Mouse (Mus musculus): Measurements from ENCODE around the gene St7. TPM values are rescaled to one million over a fixed set of nuclear protein-coding genes. Genes with fewer than 3 reads are reported as not detected.

Gene St7
- total RNA-seq, 2 experiments from 2014 or later, result 48.6 to 75.0 TPM

DNA sequence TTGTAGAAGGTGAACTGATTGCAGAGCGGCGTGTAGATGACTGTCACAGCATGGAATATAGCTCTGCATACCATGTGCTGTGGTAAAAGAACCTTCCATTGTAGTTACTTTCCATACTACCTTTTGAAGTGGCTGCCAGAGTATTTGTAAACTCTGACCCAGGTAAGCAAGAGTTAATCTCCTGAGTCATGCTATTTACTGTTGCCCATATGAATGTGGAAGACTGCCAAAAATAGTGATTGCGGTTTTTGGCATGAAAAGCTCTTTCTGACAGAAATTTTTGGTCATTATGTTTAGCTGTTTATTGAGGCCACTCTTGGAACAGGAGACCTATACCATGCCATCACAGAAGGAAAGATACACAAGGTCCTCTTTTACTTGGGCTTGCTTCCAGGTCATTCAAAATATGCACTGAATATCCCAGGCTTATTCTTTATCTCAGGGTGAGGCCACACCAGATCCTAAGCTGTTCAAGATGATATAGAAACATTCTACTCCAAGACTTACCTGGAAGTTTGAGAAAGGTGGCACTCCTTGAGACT, 179.2 kb downstream of the St7 start:
- no peak for ATAC-seq (replicated peaks; ENCODE audit: low FRiP score, poor library complexity, severe bottlenecking)

GRCm38 (mm10) chr6:17875606-17876005, 182.9 kb downstream of the St7 start:
- ATAC-seq (replicated peaks; ENCODE audit: low FRiP score, poor library complexity, severe bottlenecking), result no peak

DNA sequence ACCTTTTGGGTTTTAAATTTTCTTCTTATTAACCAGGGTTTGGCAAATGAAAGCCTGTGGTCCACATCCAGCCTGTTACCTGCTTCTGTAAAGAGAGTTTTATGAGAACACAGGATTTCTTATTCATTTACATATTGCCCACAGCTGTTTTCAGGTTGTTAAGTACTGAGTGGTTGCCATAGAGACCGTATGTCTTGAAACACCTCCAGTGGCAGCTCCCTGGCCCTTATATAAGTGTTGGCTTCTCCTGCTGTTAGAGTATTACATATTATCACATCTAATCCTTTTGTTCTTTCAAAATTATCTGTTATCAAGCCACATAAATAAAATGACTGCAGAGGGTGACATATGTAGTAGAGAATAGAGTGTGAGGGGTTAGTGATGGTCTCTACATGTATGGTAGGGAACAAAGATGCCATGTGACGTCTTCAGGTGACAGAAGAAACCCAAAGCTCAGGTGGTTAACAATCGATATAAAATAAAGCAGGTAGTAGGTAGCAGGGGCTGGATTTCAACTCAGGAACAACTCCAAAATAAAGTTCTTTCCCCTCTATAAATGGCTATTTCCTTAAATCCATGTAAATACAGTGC, 183.4 kb downstream of the St7 start:
- no peak for ATAC-seq (replicated peaks; ENCODE audit: low FRiP score, poor library complexity, severe bottlenecking)

GRCm38 (mm10) chr6:17876670-17877179, 184.0 kb downstream of the St7 start:
- ATAC-seq (replicated peaks; ENCODE audit: low FRiP score, poor library complexity, severe bottlenecking), result no peak

GRCm38 (mm10) chr6:17882943-17883342, 190.2 kb downstream of the St7 start:
- no peak for ATAC-seq (replicated peaks; ENCODE audit: low FRiP score, poor library complexity, severe bottlenecking)

- ATAC-seq (replicated peaks; ENCODE audit: low FRiP score, poor library complexity, severe bottlenecking), result no peak
These were observed 195.0 kb downstream of the St7 start for GRCm38 (mm10) chr6:17887765-17888164.

GRCm38 (mm10) chr6:17895562-17895961, 202.8 kb downstream of the St7 start:
- ATAC-seq (replicated peaks; ENCODE audit: low FRiP score, poor library complexity, severe bottlenecking), result no peak

- ATAC-seq (replicated peaks; ENCODE audit: low FRiP score, poor library complexity, severe bottlenecking), result no peak
These were observed 205.8 kb downstream of the St7 start for GRCm38 (mm10) chr6:17898539-17898938.

- no peak for ATAC-seq (replicated peaks; ENCODE audit: low FRiP score, poor library complexity, severe bottlenecking)
These were observed 210.6 kb downstream of the St7 start for GRCm38 (mm10) chr6:17903355-17903754.

DNA sequence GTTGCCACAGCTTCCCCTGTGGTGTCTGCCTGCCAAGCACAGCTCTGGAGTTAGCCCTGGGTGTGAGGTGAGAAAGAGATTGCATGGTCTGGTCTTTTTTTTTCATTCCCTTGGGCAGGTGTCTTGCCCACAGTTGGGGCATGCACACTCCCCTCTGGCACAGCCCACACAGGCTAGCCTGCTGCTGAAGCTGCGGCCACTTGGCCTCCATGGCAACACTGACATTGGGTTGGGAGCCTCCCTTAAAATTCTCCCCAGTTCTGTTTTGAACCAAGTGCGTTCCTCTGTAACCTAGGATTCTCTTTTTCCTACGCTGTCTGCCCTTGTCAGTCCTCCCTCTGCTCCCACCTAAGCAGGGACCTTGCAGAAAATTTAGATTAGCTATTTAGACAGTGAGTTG, 213.0 kb downstream of the St7 start:
- ATAC-seq (replicated peaks; ENCODE audit: low FRiP score, poor library complexity, severe bottlenecking), result no peak

DNA sequence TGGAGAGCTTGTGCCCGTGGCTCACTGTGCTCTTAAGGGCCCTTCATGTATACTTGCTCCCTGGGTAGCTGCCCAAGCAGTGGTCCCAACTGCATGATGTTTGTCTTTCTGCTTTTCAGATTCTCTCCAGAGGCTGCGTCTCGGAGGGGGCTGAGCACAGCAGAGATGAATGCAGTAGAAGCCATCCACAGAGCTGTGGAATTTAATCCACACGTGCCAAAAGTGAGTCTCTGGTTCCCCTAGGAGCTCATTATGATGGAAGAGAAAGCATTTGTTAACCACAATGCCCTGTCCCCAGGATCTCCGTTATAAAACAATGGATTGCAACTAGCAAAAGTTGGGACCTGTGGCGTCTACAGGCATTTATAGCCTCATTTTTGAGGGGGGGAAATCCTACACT, 213.6 kb downstream of the St7 start:
- ATAC-seq (replicated peaks; ENCODE audit: low FRiP score, poor library complexity, severe bottlenecking), result no peak

DNA sequence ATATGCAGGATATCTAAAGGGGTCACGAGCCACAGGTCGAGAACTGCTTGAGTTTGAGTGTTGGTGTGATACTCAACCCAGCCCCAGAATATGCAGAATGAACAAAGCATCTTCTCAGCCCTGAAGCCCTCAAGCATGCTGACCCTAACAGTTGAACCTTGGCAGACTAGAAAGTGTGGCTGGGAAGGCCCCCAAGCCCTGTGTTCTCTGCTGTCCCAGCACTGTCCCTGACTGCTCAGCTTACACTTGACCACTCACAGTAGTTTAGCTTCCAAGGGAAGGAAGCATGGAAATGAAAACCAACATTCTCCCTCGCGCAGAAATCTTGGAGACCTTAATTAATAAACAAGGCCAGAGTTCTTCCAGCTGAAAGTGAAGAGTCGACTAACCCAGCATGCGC, 219.6 kb downstream of the St7 start:
- ATAC-seq (replicated peaks; ENCODE audit: low FRiP score, poor library complexity, severe bottlenecking), result no peak

DNA sequence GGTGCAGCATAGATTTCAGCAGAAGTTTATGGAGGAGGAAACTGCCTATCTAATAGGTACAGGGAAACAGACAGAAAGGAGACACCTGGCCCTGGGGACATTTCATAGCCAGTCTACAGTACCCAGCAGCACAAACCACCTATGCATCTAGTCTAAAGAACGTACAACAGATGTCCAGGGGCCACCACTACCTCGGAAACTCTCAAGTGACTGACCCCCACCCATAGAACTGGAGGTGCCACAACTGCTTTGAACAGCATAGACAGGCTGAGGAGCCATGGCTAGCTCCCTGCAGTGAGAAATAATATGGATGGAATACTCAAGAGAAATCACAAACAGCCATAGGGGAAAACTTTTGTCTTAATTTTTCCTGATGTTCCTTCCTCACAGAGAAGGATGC, 220.1 kb downstream of the St7 start:
- no peak for ATAC-seq (replicated peaks; ENCODE audit: low FRiP score, poor library complexity, severe bottlenecking)

GRCm38 (mm10) chr6:17913315-17913714, 220.6 kb downstream of the St7 start:
- no peak for ATAC-seq (replicated peaks; ENCODE audit: low FRiP score, poor library complexity, severe bottlenecking)

- ATAC-seq (replicated peaks; ENCODE audit: low FRiP score, poor library complexity, severe bottlenecking), result no peak
These were observed 221.6 kb downstream of the St7 start for GRCm38 (mm10) chr6:17914300-17914699.

GRCm38 (mm10) chr6:17917233-17917632, 224.5 kb downstream of the St7 start:
- no peak for ATAC-seq (replicated peaks; ENCODE audit: low FRiP score, poor library complexity, severe bottlenecking)

GRCm38 (mm10) chr6:17922180-17922579, 229.4 kb downstream of the St7 start:
- no peak for ATAC-seq (replicated peaks; ENCODE audit: low FRiP score, poor library complexity, severe bottlenecking)

GRCm38 (mm10) chr6:17922967-17923366, 230.2 kb downstream of the St7 start:
- no peak for ATAC-seq (replicated peaks; ENCODE audit: low FRiP score, poor library complexity, severe bottlenecking)

DNA sequence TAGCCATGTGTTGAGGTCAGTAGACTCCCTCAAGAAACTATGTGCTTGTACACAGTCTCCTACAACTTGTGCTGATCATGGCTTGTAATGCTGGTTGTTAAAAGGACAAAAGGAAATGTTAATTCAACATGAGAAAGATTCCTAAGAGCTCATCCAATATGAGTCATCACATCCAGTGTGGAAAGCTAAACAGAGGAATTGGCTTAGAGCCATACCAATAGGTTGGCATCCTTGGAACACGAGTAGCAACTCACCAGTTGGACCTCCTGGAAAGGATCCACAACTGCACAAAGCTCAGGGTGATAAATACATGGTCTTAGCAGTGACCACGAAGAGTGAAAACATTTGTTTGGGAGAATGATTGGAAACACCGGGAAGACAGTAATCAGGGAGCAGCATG, 230.6 kb downstream of the St7 start:
- ATAC-seq (replicated peaks; ENCODE audit: low FRiP score, poor library complexity, severe bottlenecking), result no peak

DNA sequence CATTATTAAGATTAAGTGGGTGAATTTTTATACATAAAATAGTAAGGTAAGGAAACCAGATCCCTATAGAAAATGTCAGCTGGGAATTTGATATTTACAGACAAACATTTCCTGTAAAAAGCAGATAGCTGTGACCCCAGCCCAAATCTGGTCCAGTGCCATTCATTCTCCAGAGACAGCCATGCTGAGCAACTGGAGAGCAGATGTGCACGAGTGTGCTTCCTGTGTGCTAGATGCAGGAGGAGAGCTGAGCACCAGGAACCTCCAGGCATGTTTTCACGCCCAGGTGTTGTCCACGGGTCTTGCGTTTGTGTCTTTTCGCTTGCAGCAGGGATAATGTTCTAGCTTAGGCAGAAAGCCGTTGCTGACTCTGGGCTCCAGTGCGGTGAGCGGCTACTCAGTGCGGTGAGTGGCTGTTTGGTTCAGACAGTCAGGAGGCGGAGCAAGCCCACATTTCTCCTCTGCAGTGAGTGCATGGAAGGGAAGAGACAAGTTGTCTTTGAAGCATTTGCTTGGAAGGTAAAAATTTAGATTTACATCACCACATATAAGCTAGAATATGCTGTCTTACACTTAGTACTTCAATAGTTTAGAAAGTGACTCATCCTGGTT, 231.3 kb downstream of the St7 start:
- no peak for ATAC-seq (replicated peaks; ENCODE audit: low FRiP score, poor library complexity, severe bottlenecking)

GRCm38 (mm10) chr6:17925267-17925666, 232.5 kb downstream of the St7 start:
- 0 out of 2 replicates have a peak, but pooled peaks have one; percentile 39 for ATAC-seq (replicated peaks; ENCODE audit: low FRiP score, poor library complexity, severe bottlenecking)

All from erythroid progenitor cell, adult 5-6 weeks (primary cell).